Mouse (Mus musculus): ENCODE measurements around the gene Col4a1.

- TF ChIP-seq CTCF (IDR thresholded peaks at IDR 0.05; ENCODE audit: borderline replicate concordance, control insufficient read depth, extremely low read depth, insufficient read depth, low read length, poor library complexity) (no peak), POLR2A (IDR thresholded peaks at IDR 0.05; ENCODE audit: control insufficient read depth, extremely low read depth, insufficient read depth, low read length, poor library complexity) (no peak)
Measured at GRCm38 (mm10) chr8:11292611-11293010, 20.0 kb downstream of the Col4a1 start.

Measured in thymus, adult 2 months (tissue).